Mouse (Mus musculus): ENCODE results near the gene Ddit4.

- TF ChIP-seq POLR2A (IDR thresholded peaks at IDR 0.05; ENCODE audit: insufficient read length, low read depth) (no peak), SRF (IDR thresholded peaks at IDR 0.05; ENCODE audit: control insufficient read depth, insufficient read length, low read depth) (no peak)
Measured at GRCm38 (mm10) chr10:59942281-59942846, 9.3 kb downstream of the Ddit4 start.
